Mouse (Mus musculus): ENCODE results near the gene Stk32c. TPM values are rescaled to one million over a fixed set of nuclear protein-coding genes. Genes with fewer than 3 reads are reported as not detected.

Gene Stk32c
- polyA plus RNA-seq, 1 experiment from 2014 or later = 0.06 TPM

- no peak overlapping the region for H3K27ac ChIP-seq (ENCODE audit: low read length)
- no peaks in the 10 kb centered on the region for H3K4me1 ChIP-seq (ENCODE audit: insufficient read depth, low read depth, low read length)
- WGBS = 41% methylated on average over 11 of the region's 11 CpGs
- no peak overlapping the region for H3K9ac ChIP-seq (replicated peaks; ENCODE audit: low read depth)
- no peaks in the 10 kb centered on the region for H3K27me3 ChIP-seq (replicated peaks; ENCODE audit: insufficient read depth, low read length)
- no peaks in the 10 kb centered on the region for H3K9me3 ChIP-seq (ENCODE audit: low read length)
- no peaks in the 10 kb centered on the region for H3K36me3 ChIP-seq (ENCODE audit: insufficient read depth, low read length)
- no peak for DNase-seq (ENCODE audit: low spot score)
- no peak overlapping the region for H3K4me3 ChIP-seq (ENCODE audit: low read depth, low read length)
- no peak for TF ChIP-seq EP300 (IDR thresholded peaks at IDR 0.05)
- TF ChIP-seq CTCF (IDR thresholded peaks at IDR 0.05) = no peak
- no peak for ATAC-seq
- H3K4me2 ChIP-seq (replicated peaks; ENCODE audit: low read depth, low read length) = no peak overlapping the region
These were observed 73.1 kb downstream of the Stk32c start for GRCm38 (mm10) chr7:139139921-139140461.

GRCm38 (mm10) chr7:139136906-139137491, 76.1 kb downstream of the Stk32c start:
- H3K4me1 ChIP-seq (ENCODE audit: insufficient read depth, low read depth, low read length) = no peaks in the 10 kb centered on the region
- no peak overlapping the region for H3K27ac ChIP-seq (ENCODE audit: low read length)
- no peak overlapping the region for H3K9ac ChIP-seq (replicated peaks; ENCODE audit: low read depth)
- TF ChIP-seq EP300 (IDR thresholded peaks at IDR 0.05) = no peak
- TF ChIP-seq CTCF (IDR thresholded peaks at IDR 0.05) = no peak
- WGBS = 46% methylated on average over 5 of the region's 5 CpGs
- ATAC-seq = no peak
- no peak overlapping the region for H3K4me3 ChIP-seq (ENCODE audit: low read depth, low read length)
- no peaks in the 10 kb centered on the region for H3K27me3 ChIP-seq (replicated peaks; ENCODE audit: insufficient read depth, low read length)
- no peak for DNase-seq (ENCODE audit: low spot score)
- H3K36me3 ChIP-seq (ENCODE audit: insufficient read depth, low read length) = no peaks in the 10 kb centered on the region
- no peak overlapping the region for H3K4me2 ChIP-seq (replicated peaks; ENCODE audit: low read depth, low read length)
- no peaks in the 10 kb centered on the region for H3K9me3 ChIP-seq (ENCODE audit: low read length)

- ATAC-seq (no peak), DNase-seq (ENCODE audit: low spot score) (no peak)
- WGBS = 70% methylated on average over 5 of the region's 5 CpGs
- no peaks in the 10 kb centered on the region for H3K4me1 ChIP-seq (ENCODE audit: insufficient read depth, low read depth, low read length)
- no peaks in the 10 kb centered on the region for H3K9me3 ChIP-seq (ENCODE audit: low read length)
- H3K4me3 ChIP-seq (ENCODE audit: low read depth, low read length) = no peak overlapping the region
- TF ChIP-seq CTCF (IDR thresholded peaks at IDR 0.05) (no peak), EP300 (IDR thresholded peaks at IDR 0.05) (no peak)
- H3K4me2 ChIP-seq (replicated peaks; ENCODE audit: low read depth, low read length) = no peak overlapping the region
- H3K9ac ChIP-seq (replicated peaks; ENCODE audit: low read depth) = no peak overlapping the region
- no peak overlapping the region for H3K27ac ChIP-seq (ENCODE audit: low read length)
- no peaks in the 10 kb centered on the region for H3K27me3 ChIP-seq (replicated peaks; ENCODE audit: insufficient read depth, low read length)
- no peaks in the 10 kb centered on the region for H3K36me3 ChIP-seq (ENCODE audit: insufficient read depth, low read length)
These were observed 77.9 kb downstream of the Stk32c start for GRCm38 (mm10) chr7:139135236-139135635.

DNA sequence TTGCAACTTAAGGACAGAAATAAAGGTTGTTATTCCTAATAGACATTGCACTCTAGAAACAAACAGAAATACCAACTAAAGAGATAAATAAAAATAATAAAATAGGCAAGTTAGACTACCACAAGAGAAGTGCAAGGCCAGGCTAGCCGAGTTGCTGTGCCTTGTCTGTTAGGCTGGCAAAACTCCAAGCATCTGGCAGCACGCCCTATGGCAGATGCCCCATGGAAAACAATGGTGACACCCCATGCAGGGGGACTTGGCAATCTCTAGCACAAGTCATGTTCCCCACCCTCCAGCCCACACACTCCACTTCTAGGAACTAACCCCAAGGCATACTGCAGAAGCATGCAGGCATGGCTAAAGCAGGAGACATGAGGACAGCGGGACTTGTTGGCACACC, 79.7 kb downstream of the Stk32c start:
- Histone ChIP-seq H3K9me3 (ENCODE audit: low read length) (no peaks in the 10 kb centered on the region), H3K4me3 (ENCODE audit: low read depth, low read length) (no peak overlapping the region), H3K27ac (ENCODE audit: low read length) (no peak overlapping the region), H3K4me1 (ENCODE audit: insufficient read depth, low read depth, low read length) (no peaks in the 10 kb centered on the region), H3K36me3 (ENCODE audit: insufficient read depth, low read length) (no peaks in the 10 kb centered on the region), H3K27me3 (replicated peaks; ENCODE audit: insufficient read depth, low read length) (no peaks in the 10 kb centered on the region), H3K9ac (replicated peaks; ENCODE audit: low read depth) (no peak overlapping the region), H3K4me2 (replicated peaks; ENCODE audit: low read depth, low read length) (no peak overlapping the region)
- DNase-seq (ENCODE audit: low spot score) (no peak), ATAC-seq (no peak)
- no peak for TF ChIP-seq CTCF (IDR thresholded peaks at IDR 0.05)
- TF ChIP-seq EP300 (IDR thresholded peaks at IDR 0.05) = no peak
- WGBS = 55% methylated on average over 3 of the region's 3 CpGs

GRCm38 (mm10) chr7:139131538-139131937, 81.6 kb downstream of the Stk32c start:
- ATAC-seq = no peak

DNA sequence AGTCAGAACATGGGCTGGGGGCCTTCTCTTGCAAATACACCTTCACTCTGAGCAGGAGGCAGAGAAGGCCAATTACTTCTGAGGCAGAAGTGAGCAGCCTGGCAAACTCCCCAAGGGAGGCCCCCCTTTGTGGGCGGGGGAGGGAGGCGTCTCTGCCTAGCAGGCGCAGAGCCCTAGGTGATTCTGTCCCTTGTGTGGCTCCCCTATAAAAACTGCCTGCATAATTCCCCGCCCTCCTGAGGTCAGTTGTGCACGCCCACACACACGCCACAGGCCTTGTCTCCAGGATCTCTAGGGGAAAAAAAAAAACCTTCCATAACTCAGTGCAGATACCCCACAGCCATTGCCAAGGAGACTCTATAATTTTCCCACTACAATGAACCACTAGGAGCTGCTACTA, 82.7 kb downstream of the Stk32c start:
- no peak for DNase-seq (ENCODE audit: low spot score)
- Histone ChIP-seq H3K4me2 (replicated peaks; ENCODE audit: low read depth, low read length) (no peak overlapping the region), H3K9me3 (ENCODE audit: low read length) (no peaks in the 10 kb centered on the region), H3K36me3 (ENCODE audit: insufficient read depth, low read length) (no peaks in the 10 kb centered on the region), H3K9ac (replicated peaks; ENCODE audit: low read depth) (no peak overlapping the region), H3K4me1 (ENCODE audit: insufficient read depth, low read depth, low read length) (no peaks in the 10 kb centered on the region), H3K27me3 (replicated peaks; ENCODE audit: insufficient read depth, low read length) (no peaks in the 10 kb centered on the region), H3K27ac (ENCODE audit: low read length) (no peak overlapping the region), H3K4me3 (ENCODE audit: low read depth, low read length) (no peak overlapping the region)
- no peak for ATAC-seq
- 53% methylated on average over 6 of the region's 6 CpGs for WGBS
- TF ChIP-seq CTCF (IDR thresholded peaks at IDR 0.05) (no peak), EP300 (IDR thresholded peaks at IDR 0.05) (no peak)

More at GRCm38 (mm10) chr7:139131538-139131937, 81.6 kb downstream of the Stk32c start:
- no peak overlapping the region for H3K4me2 ChIP-seq (replicated peaks; ENCODE audit: low read depth, low read length)
- no peak overlapping the region for H3K9ac ChIP-seq (replicated peaks; ENCODE audit: low read depth)
- H3K27me3 ChIP-seq (replicated peaks; ENCODE audit: insufficient read depth, low read length) = no peaks in the 10 kb centered on the region
- TF ChIP-seq CTCF (IDR thresholded peaks at IDR 0.05) (no peak), EP300 (IDR thresholded peaks at IDR 0.05) (no peak)
- no peaks in the 10 kb centered on the region for H3K36me3 ChIP-seq (ENCODE audit: insufficient read depth, low read length)
- H3K4me3 ChIP-seq (ENCODE audit: low read depth, low read length) = no peak overlapping the region
- WGBS = 45% methylated on average over 8 of the region's 8 CpGs
- H3K4me1 ChIP-seq (ENCODE audit: insufficient read depth, low read depth, low read length) = no peaks in the 10 kb centered on the region
- DNase-seq (ENCODE audit: low spot score) = peak; percentile 31
- no peaks in the 10 kb centered on the region for H3K9me3 ChIP-seq (ENCODE audit: low read length)
- H3K27ac ChIP-seq (ENCODE audit: low read length) = no peak overlapping the region

All from lung, postnatal 0 days (tissue).